11 mouse cellular contexts compared by ENCODE assay signal in genomic region chr7:28827338-28827737, GRCm38 (mm10). TPM values are rescaled to one million over a fixed set of nuclear protein-coding genes. Genes with fewer than 3 reads are reported as not detected.
DNase-seq lines count a peak whose midpoint lies in the region; ATAC-seq lines count a peak whose summit lies in the region.
"Had no signal": no experiment of that assay in that cellular context is flagged by ENCODE, and none has a peak within 500 bp of the region (broad histone marks: within the 10 kb centered on the region; RNA-seq: fewer than 3 reads in every experiment).

No protein-coding gene starts in this region.

- no peaks in the 10 kb centered on the region for H3K9me3 ChIP-seq in forebrain, embryonic 14.5 days (replicated peaks; ENCODE audit: control insufficient read depth, low read length)
- H3K9me3 ChIP-seq in forebrain, embryonic 13.5 days (replicated peaks), result no peaks in the 10 kb centered on the region

- 42% methylated on average over 3 of the region's 3 CpGs for WGBS in forebrain, embryonic 14.5 days
- 45% methylated on average over 3 of the region's 3 CpGs for WGBS in forebrain, embryonic 13.5 days

- H3K4me1 ChIP-seq in forebrain, embryonic 14.5 days (ENCODE audit: control insufficient read depth, insufficient read depth, low read length), result peaks cover 9% of the 10 kb centered on the region
- peaks cover 13% of the 10 kb centered on the region for H3K4me1 ChIP-seq in forebrain, embryonic 13.5 days

- DNase-seq in forebrain, embryonic 14.5 days (ENCODE audit: low spot score), result peak; percentile 83
- peak; percentile 68 for DNase-seq in testis, postnatal 10 days (ENCODE audit: low spot score)
- DNase-seq in testis, postnatal 14 days (ENCODE audit: low spot score), result no peak
- DNase-seq in layer of hippocampus, postnatal 36 days, result peak; percentile 27 to 59
- no peak for DNase-seq in frontal cortex, postnatal 10 days (ENCODE audit: low spot score in 2 of 2)
- DNase-seq in embryo, embryonic 10 days (ENCODE audit: low spot score), result no peak

- H3K27me3 ChIP-seq in forebrain, embryonic 14.5 days (replicated peaks; ENCODE audit: control insufficient read depth, insufficient read depth, low read length), result no peaks in the 10 kb centered on the region
- no peaks in the 10 kb centered on the region for H3K27me3 ChIP-seq in forebrain, embryonic 13.5 days

- H3K9ac ChIP-seq in forebrain, embryonic 14.5 days (ENCODE audit: low read length), result no peak overlapping the region
- no peak overlapping the region for H3K9ac ChIP-seq in forebrain, embryonic 13.5 days
- H3K9ac ChIP-seq: liver, embryonic 14.5 days had no signal

- no peak overlapping the region for H3K4me2 ChIP-seq in forebrain, embryonic 14.5 days (ENCODE audit: low read length)
- H3K4me2 ChIP-seq in forebrain, embryonic 13.5 days, result no peak overlapping the region

- peaks cover 33% of the 10 kb centered on the region for H3K36me3 ChIP-seq in forebrain, embryonic 14.5 days (ENCODE audit: control insufficient read depth, insufficient read depth, low read length)
- H3K36me3 ChIP-seq in forebrain, embryonic 13.5 days (ENCODE audit: poor library complexity, severe bottlenecking), result peaks cover 34% of the 10 kb centered on the region

- no peak for ATAC-seq in forebrain, embryonic 14.5 days
- ATAC-seq in forebrain, embryonic 13.5 days, result no peak
- ATAC-seq in megakaryocyte progenitor cell, adult 5-6 weeks (replicated peaks; ENCODE audit: poor library complexity), result no peak

- no peak overlapping the region for H3K4me3 ChIP-seq in forebrain, embryonic 14.5 days (ENCODE audit: low read depth, low read length)
- H3K4me3 ChIP-seq in forebrain, embryonic 13.5 days, result no peak overlapping the region

- no peak overlapping the region for H3K27ac ChIP-seq in forebrain, embryonic 14.5 days (ENCODE audit: low read depth, low read length)
- no peak overlapping the region for H3K27ac ChIP-seq in forebrain, embryonic 13.5 days
- H3K27ac ChIP-seq: liver, embryonic 14.5 days had no signal

RNA-seq across cellular contexts. Expression of gene Ech1, which starts 2.3 kb away (rescaled TPM):
- polyA plus RNA-seq in forebrain, embryonic 14.5 days (2014; fragmentation: Nextera tagmentation; extraction: Ambion mirVana), result 103 and 107 TPM in 2 replicates
- 69.1 and 75.6 TPM in 2 replicates for polyA plus RNA-seq in forebrain, embryonic 13.5 days (2015; fragmentation: Nextera tagmentation; extraction: Ambion mirVana)
- 10 to 100 TPM; 60.8 to 61.8 TPM for total RNA-seq in layer of hippocampus, postnatal 36 days (2021)
- 139 and 180 TPM in 2 replicates for total RNA-seq in megakaryocyte progenitor cell, adult 5-6 weeks (2015)
- total RNA-seq in megakaryocyte progenitor cell, adult 5-6 weeks (2017), result 93.3 and 110 TPM in 2 replicates

RNA-seq across cellular contexts. Expression of gene Lgals4, which starts 6.3 kb away (rescaled TPM):
- 1.7 and 2.0 TPM in 2 replicates for polyA plus RNA-seq in forebrain, embryonic 14.5 days (2014; fragmentation: Nextera tagmentation; extraction: Ambion mirVana)
- 2.5 and 3.3 TPM in 2 replicates for polyA plus RNA-seq in forebrain, embryonic 13.5 days (2015; fragmentation: Nextera tagmentation; extraction: Ambion mirVana)
- 1 to 10 TPM; 3.6 to 6.1 TPM for total RNA-seq in layer of hippocampus, postnatal 36 days (2021)
- 16.1 and 22.9 TPM in 2 replicates for total RNA-seq in megakaryocyte progenitor cell, adult 5-6 weeks (2015)
- total RNA-seq in megakaryocyte progenitor cell, adult 5-6 weeks (2017), result 4.3 and 7.0 TPM in 2 replicates

RNA-seq across cellular contexts. Expression of gene Hnrnpl, which starts 19.0 kb away (rescaled TPM):
- 190 and 198 TPM in 2 replicates for polyA plus RNA-seq in forebrain, embryonic 14.5 days (2014; fragmentation: Nextera tagmentation; extraction: Ambion mirVana)
- polyA plus RNA-seq in forebrain, embryonic 13.5 days (2015; fragmentation: Nextera tagmentation; extraction: Ambion mirVana), result 264 and 282 TPM in 2 replicates
- total RNA-seq in layer of hippocampus, postnatal 36 days (2021), result 100 to 1,000 TPM; 417 to 431 TPM
- total RNA-seq in megakaryocyte progenitor cell, adult 5-6 weeks (2015), result 419 and 433 TPM in 2 replicates
- 342 and 343 TPM in 2 replicates for total RNA-seq in megakaryocyte progenitor cell, adult 5-6 weeks (2017)

RNA-seq across cellular contexts. Expression of gene Lgals7, which starts 36.3 kb away (rescaled TPM):
- 2.4 and 4.2 TPM in 2 replicates for polyA plus RNA-seq in forebrain, embryonic 14.5 days (2014; fragmentation: Nextera tagmentation; extraction: Ambion mirVana)
- 2.0 and 2.4 TPM in 2 replicates for polyA plus RNA-seq in forebrain, embryonic 13.5 days (2015; fragmentation: Nextera tagmentation; extraction: Ambion mirVana)
- total RNA-seq in layer of hippocampus, postnatal 36 days (2021), result not detected
- 0.52 TPM in 1 of 2 replicates, not detected in the other for total RNA-seq in megakaryocyte progenitor cell, adult 5-6 weeks (2015)
- not detected in 2 replicates for total RNA-seq in megakaryocyte progenitor cell, adult 5-6 weeks (2017)
- total RNA-seq: hematopoietic stem cell, adult 5-6 weeks; neutrophil, adult 5-6 weeks had no signal

RNA-seq across cellular contexts. Expression of gene Rinl, which starts 38.6 kb away (rescaled TPM):
- polyA plus RNA-seq in forebrain, embryonic 14.5 days (2014; fragmentation: Nextera tagmentation; extraction: Ambion mirVana), result 1.3 and 1.5 TPM in 2 replicates
- polyA plus RNA-seq in forebrain, embryonic 13.5 days (2015; fragmentation: Nextera tagmentation; extraction: Ambion mirVana), result 1.7 and 2.0 TPM in 2 replicates
- 1 to 10 TPM; 2.5 TPM for total RNA-seq in layer of hippocampus, postnatal 36 days (2021)
- total RNA-seq in megakaryocyte progenitor cell, adult 5-6 weeks (2015), result 47.6 and 48.3 TPM in 2 replicates
- total RNA-seq in megakaryocyte progenitor cell, adult 5-6 weeks (2017), result 53.9 and 56.3 TPM in 2 replicates

Comparison
In these comparisons a context has a peak if more than half of its experiments do, and no peak if none do; other contexts are left out.
1. DNase-seq: peak in forebrain, embryonic 14.5 days (single experiment), testis, postnatal 10 days (single experiment) and layer of hippocampus, postnatal 36 days (2 of 2); none in testis, postnatal 14 days (single experiment), frontal cortex, postnatal 10 days (0 of 2) and embryo, embryonic 10 days (single experiment).